Mouse (Mus musculus): ENCODE results near the gene 8030411F24Rik.

DNA sequence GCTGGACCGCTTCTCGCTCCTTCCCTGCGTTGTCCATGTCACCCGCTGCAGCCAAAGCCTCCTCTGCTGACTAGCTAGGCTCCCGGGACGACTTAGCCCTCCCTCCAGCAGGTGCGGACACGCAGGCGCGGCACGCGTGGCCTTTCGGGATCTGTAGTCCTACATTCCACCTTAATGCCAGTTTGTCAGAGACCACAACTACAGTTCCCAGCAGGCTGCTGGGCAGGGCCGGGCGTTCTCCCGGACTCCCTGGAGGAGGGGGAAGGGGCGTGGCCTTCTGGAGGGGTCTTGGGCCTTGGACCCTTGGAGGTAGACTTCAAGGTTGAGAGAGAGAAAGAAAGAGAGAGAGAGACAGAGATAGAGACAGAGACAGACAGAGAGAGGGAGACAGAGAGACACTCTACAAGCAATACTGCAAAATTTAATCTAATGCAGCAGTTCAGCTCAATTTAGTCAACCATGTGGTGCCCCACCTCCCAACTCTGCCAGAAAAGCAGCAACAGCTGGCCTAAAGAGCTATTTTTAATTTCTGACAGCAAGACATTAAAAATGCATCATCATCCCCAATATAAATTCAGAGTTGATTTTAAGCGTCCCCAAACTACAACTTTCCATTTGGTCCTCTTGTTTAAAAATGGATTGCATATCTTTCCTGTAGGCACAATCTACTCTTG, 49.3 kb upstream of the 8030411F24Rik start, which contains the start of gene Napb:
- no peak for TF ChIP-seq CTCF (IDR thresholded peaks at IDR 0.05; ENCODE audit: control insufficient read depth, insufficient read depth, low read length)
- TF ChIP-seq POLR2A (IDR thresholded peaks at IDR 0.05; ENCODE audit: borderline replicate concordance, control insufficient read depth, low read depth, low read length) = peak; percentile 49; the same call in 1 of the 2 replicates

All from bone marrow, adult 2 months (tissue).